Mouse (Mus musculus) left cerebral cortex, postnatal 14 days (tissue): ENCODE measurements at regions not wholly inside any gene's neighbourhood (a gene's known extent, or its start where the extent isn't known, plus 50 kb on each side); places are given as distances from the start of the nearest gene placed in this dataset.

Experiments used
- DNase-seq, 2 experiments: peaks; one replicate each; pipeline ENCODE4 v3.0.0; 2021 to 2022; ENCODE audit warnings: low spot score in 2 of 2, mixed read lengths in 1 of 2
- intact Hi-C: fragments of 180-260 bp; cut with DNase I; formaldehyde crosslinking; loops from one replicate; pipeline ENCODE4 v1.15.1; 2025

- intact Hi-C loops: no loop called here
- no peak for DNase-seq
Observed at GRCm38 (mm10) chr2:179260892-179261291, 181.3 kb upstream of the Cdh4 start.

DNA sequence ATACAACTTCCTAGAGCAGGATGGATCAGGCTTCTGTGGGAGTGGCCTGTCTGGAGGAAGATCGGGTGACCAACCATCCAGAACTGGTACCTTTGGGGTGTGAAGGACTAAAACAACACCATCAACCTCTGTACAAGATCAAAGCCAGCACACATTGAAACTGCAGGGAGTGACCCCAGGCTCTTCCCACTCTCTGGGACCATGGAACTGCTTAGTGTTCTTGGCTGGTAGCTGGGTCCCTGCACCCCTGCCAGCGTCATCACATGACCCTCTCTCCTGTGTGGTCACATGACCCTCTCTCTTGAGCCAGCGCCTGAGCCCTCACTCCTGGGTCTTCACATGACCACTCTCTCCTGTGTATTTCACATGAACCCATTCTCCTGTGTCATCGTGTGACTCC is 178.3 kb upstream of the Cdh4 start:
- intact Hi-C loops: no loop called here

DNA sequence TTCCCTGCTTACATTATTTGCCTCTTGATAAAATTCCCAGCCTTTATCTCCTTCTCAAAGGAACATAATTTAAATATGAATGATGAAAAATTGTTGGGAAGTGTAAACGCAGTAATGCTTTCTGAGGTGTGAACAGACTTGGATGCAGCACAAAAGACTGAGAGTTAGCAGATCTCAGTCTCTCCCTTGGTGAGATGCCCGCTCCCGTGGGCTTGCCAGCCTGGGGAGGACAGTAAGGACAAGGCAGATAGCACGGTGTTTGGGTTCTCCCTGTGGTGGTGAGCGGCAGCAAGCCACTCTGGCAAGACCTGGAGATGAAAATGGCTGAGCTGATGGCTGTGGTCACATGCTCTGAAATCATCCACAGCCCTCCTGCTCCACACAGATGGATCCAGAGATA is 176.8 kb upstream of the Cdh4 start:
- DNase-seq: no peak
- intact Hi-C loops: no loop called here

More for the DNA sequence above, 178.3 kb upstream of the Cdh4 start:
- no peak for DNase-seq

GRCm38 (mm10) chr2:179277204-179277886 is 164.9 kb upstream of the Cdh4 start:
- peak; percentile 23 to 30 for DNase-seq
- intact Hi-C loops: no loop called here

GRCm38 (mm10) chr2:179277887-179278282 is 164.3 kb upstream of the Cdh4 start:
- DNase-seq: no peak
- intact Hi-C loops: no loop called here

- intact Hi-C loops: no loop called here
- no peak for DNase-seq
Observed at GRCm38 (mm10) chr2:179282276-179282675, 160.0 kb upstream of the Cdh4 start.

GRCm38 (mm10) chr2:179290394-179290793 is 151.8 kb upstream of the Cdh4 start:
- DNase-seq: no peak
- intact Hi-C loops: no loop called here

DNA sequence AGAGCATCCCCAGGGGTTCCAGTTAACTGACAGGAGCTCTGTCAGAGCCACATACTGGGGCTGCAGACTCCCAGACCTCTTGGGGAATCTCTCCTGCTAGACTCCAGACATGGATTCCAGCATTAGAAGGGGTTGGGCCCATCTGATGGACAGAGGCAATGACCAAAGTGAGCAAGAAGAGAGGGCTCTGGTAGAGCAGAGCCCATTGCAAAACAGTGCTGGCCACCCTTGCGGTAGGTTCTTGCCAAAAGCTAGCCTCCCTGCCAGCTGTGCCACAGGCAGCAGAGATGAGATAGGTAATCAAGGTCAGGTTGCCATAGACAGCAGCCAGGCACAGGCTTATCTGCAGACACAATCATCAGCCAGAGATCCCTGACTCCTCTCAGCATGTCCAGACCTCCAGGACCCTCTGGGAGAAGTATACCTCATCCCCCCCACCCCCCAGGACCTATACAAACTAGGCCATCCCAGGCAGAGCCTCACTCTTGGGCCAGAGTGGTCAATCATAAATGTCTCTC is 151.1 kb upstream of the Cdh4 start:
- intact Hi-C loops: no loop called here
- no peak for DNase-seq

- no peak for DNase-seq
- intact Hi-C loops: no loop called here
Observed at GRCm38 (mm10) chr2:179291958-179292357, 150.3 kb upstream of the Cdh4 start.

DNA sequence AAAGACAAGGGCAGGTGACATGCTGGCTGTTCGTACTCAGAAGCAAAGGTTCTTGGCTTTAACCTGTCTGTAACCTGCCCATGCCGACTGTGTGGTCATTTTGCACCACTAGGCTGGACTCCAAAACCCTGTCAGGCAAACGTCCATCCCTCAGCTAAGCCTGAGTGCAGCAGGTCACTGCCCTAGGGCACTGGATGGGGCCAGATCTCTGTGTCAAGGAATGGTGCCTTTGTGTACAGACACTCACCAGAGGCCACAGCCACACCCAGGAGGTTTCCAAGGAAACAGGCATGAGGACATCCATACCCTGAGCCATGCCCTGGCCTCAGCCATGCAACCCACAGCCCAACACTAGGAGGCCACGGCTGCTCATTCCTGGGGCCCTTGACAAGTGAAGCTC is 149.7 kb upstream of the Cdh4 start:
- no peak for DNase-seq
- intact Hi-C loops: no loop called here

- intact Hi-C loops: no loop called here
- no peak for DNase-seq
Observed at GRCm38 (mm10) chr2:179293114-179293513, 149.1 kb upstream of the Cdh4 start.

- intact Hi-C loops: no loop called here
- no peak for DNase-seq
Observed at GRCm38 (mm10) chr2:179297057-179297456, 145.2 kb upstream of the Cdh4 start.

- intact Hi-C loops: no loop called here
- DNase-seq: no peak
Observed at GRCm38 (mm10) chr2:179303765-179304164, 138.5 kb upstream of the Cdh4 start.

GRCm38 (mm10) chr2:179307286-179307931 is 134.8 kb upstream of the Cdh4 start:
- intact Hi-C loops: no loop called here
- DNase-seq: peak; percentile 20 to 49

DNA sequence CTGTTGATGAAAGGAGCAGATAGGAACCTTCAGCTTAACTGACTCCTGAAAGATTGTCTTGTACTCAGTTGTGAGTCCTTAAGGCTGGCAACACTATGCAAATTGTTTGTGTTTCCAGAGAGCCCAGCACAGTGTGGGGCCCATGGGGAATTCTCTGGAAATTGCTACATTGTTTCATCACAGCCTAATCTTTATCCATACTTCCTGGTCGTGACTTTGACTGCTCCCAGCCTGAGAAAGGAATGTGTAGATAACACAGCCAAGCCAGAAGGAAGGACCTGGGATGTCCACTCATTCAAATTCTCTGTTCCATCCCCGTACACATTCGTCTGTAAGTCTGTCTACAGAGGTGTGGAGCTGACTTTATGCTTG is 134.3 kb upstream of the Cdh4 start:
- intact Hi-C loops: no loop called here
- no peak for DNase-seq

DNA sequence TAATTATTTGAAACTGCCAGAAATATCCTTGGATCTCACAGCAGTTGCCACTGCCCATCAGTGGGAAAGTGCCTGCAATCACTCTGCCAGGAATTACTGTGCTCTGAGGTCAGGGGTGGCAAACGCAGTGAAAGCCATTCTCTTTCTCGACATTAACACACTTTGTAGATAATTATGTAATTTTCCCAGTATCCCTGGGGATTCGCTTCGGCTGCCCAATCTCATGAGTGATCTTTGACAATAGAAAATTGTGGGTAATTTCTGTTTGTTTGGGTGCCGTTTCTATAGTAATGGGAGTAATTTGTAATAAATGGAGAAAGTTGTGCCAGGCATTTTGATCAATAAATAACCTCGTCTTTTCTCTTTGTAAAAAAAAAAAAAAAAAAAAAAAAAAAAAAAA is 124.2 kb upstream of the Cdh4 start:
- no peak for DNase-seq
- intact Hi-C loops: no loop called here

DNA sequence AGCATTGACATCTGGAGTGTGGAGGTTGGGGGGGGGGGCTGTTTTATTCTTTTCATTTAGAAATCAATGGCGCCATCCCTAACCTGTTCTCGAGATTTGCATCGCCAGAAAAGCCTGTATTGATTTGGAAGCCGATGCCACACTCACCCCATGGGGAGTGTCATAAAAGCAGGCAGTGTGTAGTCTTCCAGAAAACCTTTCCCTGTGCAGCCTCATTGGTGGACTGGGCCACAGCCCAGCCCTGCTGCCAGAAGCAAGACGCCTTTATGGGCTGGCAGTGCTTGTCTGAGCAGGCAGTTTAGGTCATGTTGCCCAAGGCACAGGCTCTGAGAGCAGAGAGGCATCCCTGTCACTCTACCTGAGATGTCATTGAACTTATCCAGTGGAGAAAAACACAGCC is 117.0 kb upstream of the Cdh4 start:
- intact Hi-C loops: no loop called here
- DNase-seq: no peak

- DNase-seq: no peak
- intact Hi-C loops: no loop called here
Observed at GRCm38 (mm10) chr2:179332872-179333489, 109.2 kb upstream of the Cdh4 start.

DNA sequence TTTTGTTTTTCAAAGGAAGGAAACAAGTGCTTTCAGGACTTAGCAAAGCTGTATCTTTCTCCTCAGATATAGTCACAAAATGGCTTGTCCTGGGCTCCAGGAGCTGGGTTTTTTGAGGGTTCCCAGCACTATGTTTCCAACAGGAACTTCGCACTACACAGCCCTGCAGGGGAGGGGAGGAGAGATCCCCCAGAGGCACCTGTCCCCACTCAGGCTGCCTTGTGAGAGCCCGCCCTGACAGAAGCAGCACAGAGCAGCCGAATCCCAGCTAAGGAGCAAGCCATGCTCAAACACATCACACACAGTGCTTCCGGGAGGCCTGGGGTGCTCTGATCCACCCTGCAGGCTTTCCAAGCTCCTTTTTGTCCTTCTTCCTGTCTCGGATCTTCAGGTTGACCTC is 108.6 kb upstream of the Cdh4 start:
- intact Hi-C loops: no loop called here
- DNase-seq: no peak

DNA sequence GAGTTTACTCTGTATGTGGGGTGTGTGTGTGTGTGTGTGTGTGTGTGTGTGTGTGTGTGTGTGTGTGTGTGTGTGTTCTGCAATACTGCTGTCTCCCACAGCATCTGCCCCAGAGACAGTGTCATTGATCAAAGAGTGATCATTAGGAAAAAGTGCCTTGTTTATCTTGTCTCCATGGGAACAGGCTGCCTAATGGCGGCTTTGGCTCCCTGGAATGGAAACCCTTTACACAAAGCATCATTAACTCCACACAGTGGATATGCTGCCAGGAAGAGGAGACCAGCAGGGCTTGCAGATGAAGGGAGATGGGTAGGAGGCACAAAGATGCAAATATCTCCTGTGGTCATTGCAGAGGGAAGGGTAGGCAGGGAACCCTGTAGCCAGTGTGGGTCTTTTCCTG is 106.0 kb upstream of the Cdh4 start:
- no peak for DNase-seq
- intact Hi-C loops: no loop called here

GRCm38 (mm10) chr2:179352676-179353075 is 89.6 kb upstream of the Cdh4 start:
- intact Hi-C loops: no loop called here
- no peak for DNase-seq
